Mouse (Mus musculus) embryonic fibroblast, embryonic 13.5 days (primary cell): ENCODE data around the gene Cluh.

ENCODE experiments used
- CTCF ChIP-seq: IDR thresholded peaks from 2 replicates; pipeline ENCODE4 v1.5.1; 2011; ENCODE audit warnings: mild to moderate bottlenecking, control low read depth, low read length, moderate library complexity, borderline replicate concordance; ENCODE audit not compliant: insufficient read depth
- POLR2A ChIP-seq: IDR thresholded peaks from 2 replicates; pipeline ENCODE4 v1.6.1; 2011; ENCODE audit warnings: low read depth, mild to moderate bottlenecking, control low read depth, low read length, moderate library complexity

- TF ChIP-seq CTCF, result peak; percentile 42
- peak; percentile 65 for TF ChIP-seq POLR2A
Measured at GRCm38 (mm10) chr11:74637971-74638790, 11.1 kb upstream of the Cluh start.
